Mouse (Mus musculus) small intestine, adult 2 months (tissue): ENCODE measurements around the gene Ntrk1. TPM values are rescaled to one million over a fixed set of nuclear protein-coding genes. Genes with fewer than 3 reads are reported as not detected.

Source experiments
- H3K27ac ChIP-seq: fragments of 200-500 bp; 2 replicates; pipeline ENCODE4 v1.5.1; 2012; ENCODE audit warnings: low read depth, low read length, control low read depth, inconsistent platforms; ENCODE audit not compliant: insufficient read depth
- H3K27me3 ChIP-seq: fragments of 200-500 bp; 2 replicates; pipeline ENCODE4 v1.6.1; 2012; ENCODE audit warnings: mild to moderate bottlenecking, moderate library complexity, low read length, inconsistent platforms; ENCODE audit not compliant: control insufficient read depth, insufficient read depth
- H3K36me3 ChIP-seq: fragments of 200-500 bp; 2 replicates; pipeline ENCODE4 v1.6.1; 2012; ENCODE audit warnings: mild to moderate bottlenecking, low read length, control low read depth, inconsistent platforms; ENCODE audit not compliant: control insufficient read depth, insufficient read depth
- H3K4me1 ChIP-seq: fragments of 200-500 bp; 2 replicates; pipeline ENCODE4 v1.6.1; 2012; ENCODE audit warnings: low read length, inconsistent platforms, mixed read lengths; ENCODE audit not compliant: control insufficient read depth, insufficient read depth, insufficient read length
- H3K4me3 ChIP-seq: fragments of 200-500 bp; 2 replicates; pipeline ENCODE4 v1.5.1; 2012; ENCODE audit warnings: low read depth, mild to moderate bottlenecking, control low read depth, inconsistent platforms, low read length, moderate library complexity
- CTCF ChIP-seq: fragments of 200-500 bp; IDR thresholded peaks from 2 replicates; pipeline ENCODE4 v1.5.1; 2012; ENCODE audit warnings: low read depth, mild to moderate bottlenecking, control low read depth, inconsistent platforms, low read length, moderate library complexity, mixed read lengths; ENCODE audit not compliant: insufficient replicate concordance, insufficient read length; ENCODE audit errors: extremely low read depth
- POLR2A ChIP-seq: fragments of 200-500 bp; IDR thresholded peaks from 2 replicates; pipeline ENCODE4 v1.6.1; 2012; ENCODE audit warnings: low read depth, mild to moderate bottlenecking, control low read depth, inconsistent platforms, low read length, moderate library complexity
- WGBS: fragments of 180-500 bp; shearing (Covaris S2); methylation state at CpG from one replicate; pipeline ENCODE4 v1.1.7; 2018; 5-methylcytosine and 5-hydroxymethylcytosine counted together
- polyA plus RNA-seq: library from polyadenylated mRNA; depleted of rRNA; stranded (reverse); fragments of >200 nt; gene quantifications from 2 replicates; pipeline ENCODE4 v1.2.3, GENCODE M21; 2012

The Ntrk1 gene
- polyA plus RNA-seq, 1 experiment = 0.08 TPM

- Histone ChIP-seq H3K4me1 (peaks cover 19% of the 10 kb centered on the region), H3K27me3 (no peaks in the 10 kb centered on the region), H3K27ac (no peak overlapping the region), H3K36me3 (no peaks in the 10 kb centered on the region), H3K4me3 (no peak overlapping the region)
- WGBS = 65% methylated on average over 4 of the region's 4 CpGs
- TF ChIP-seq POLR2A (no peak), CTCF (no peak)
Measured at GRCm38 (mm10) chr3:87763202-87763601, 31.8 kb downstream of the Ntrk1 start.

- Histone ChIP-seq H3K27me3 (no peaks in the 10 kb centered on the region), H3K36me3 (no peaks in the 10 kb centered on the region), H3K4me1 (peaks cover 19% of the 10 kb centered on the region), H3K4me3 (no peak overlapping the region), H3K27ac (no peak overlapping the region)
- WGBS = 37% methylated on average over 20 of the region's 20 CpGs
- TF ChIP-seq POLR2A (no peak), CTCF (no peak)
Measured at GRCm38 (mm10) chr3:87761408-87762375, 33.3 kb downstream of the Ntrk1 start.

GRCm38 (mm10) chr3:87758641-87759040 is 36.3 kb downstream of the Ntrk1 start:
- peaks cover 13% of the 10 kb centered on the region for H3K4me1 ChIP-seq
- TF ChIP-seq CTCF (no peak), POLR2A (no peak)
- H3K27ac ChIP-seq = no peak overlapping the region
- H3K36me3 ChIP-seq = no peaks in the 10 kb centered on the region
- H3K27me3 ChIP-seq = no peaks in the 10 kb centered on the region
- H3K4me3 ChIP-seq = no peak overlapping the region
- 38% methylated on average over 5 of the region's 5 CpGs for WGBS

GRCm38 (mm10) chr3:87756488-87756887 is 38.5 kb downstream of the Ntrk1 start:
- no peaks in the 10 kb centered on the region for H3K27me3 ChIP-seq
- H3K27ac ChIP-seq = no peak overlapping the region
- no peaks in the 10 kb centered on the region for H3K36me3 ChIP-seq
- 65% methylated on average over 20 of the region's 20 CpGs for WGBS
- no peak for TF ChIP-seq CTCF
- TF ChIP-seq POLR2A = no peak
- H3K4me1 ChIP-seq = peaks cover 5% of the 10 kb centered on the region
- no peak overlapping the region for H3K4me3 ChIP-seq

GRCm38 (mm10) chr3:87755964-87756363 is 39.0 kb downstream of the Ntrk1 start:
- H3K27me3 ChIP-seq = no peaks in the 10 kb centered on the region
- TF ChIP-seq CTCF (peak; percentile 82), POLR2A (no peak)
- 9% methylated on average over 24 of the region's 24 CpGs for WGBS

GRCm38 (mm10) chr3:87753829-87754228 is 41.1 kb downstream of the Ntrk1 start:
- Histone ChIP-seq H3K27me3 (no peaks in the 10 kb centered on the region), H3K36me3 (no peaks in the 10 kb centered on the region), H3K4me3 (no peak overlapping the region), H3K4me1 (peaks cover 2% of the 10 kb centered on the region; the same call in 1 of the 2 replicates), H3K27ac (no peak overlapping the region)
- TF ChIP-seq CTCF = no peak
- WGBS = 89% methylated on average over 13 of the region's 13 CpGs

More at GRCm38 (mm10) chr3:87755964-87756363, 39.0 kb downstream of the Ntrk1 start:
- peaks cover 2% of the 10 kb centered on the region; the same call in 1 of the 2 replicates for H3K4me1 ChIP-seq
- H3K27ac ChIP-seq = no peak overlapping the region
- H3K4me3 ChIP-seq = no peak overlapping the region
- H3K36me3 ChIP-seq = no peaks in the 10 kb centered on the region

GRCm38 (mm10) chr3:87752567-87752966 is 42.4 kb downstream of the Ntrk1 start:
- Histone ChIP-seq H3K4me3 (no peak overlapping the region), H3K36me3 (no peaks in the 10 kb centered on the region), H3K4me1 (peaks cover 2% of the 10 kb centered on the region; the same call in 1 of the 2 replicates), H3K27me3 (no peaks in the 10 kb centered on the region), H3K27ac (no peak overlapping the region)
- TF ChIP-seq CTCF = no peak
- no peak for TF ChIP-seq POLR2A
- WGBS = 85% methylated on average over 3 of the region's 3 CpGs
